Mouse (Mus musculus): ENCODE data around the gene Hmcn2. TPM values are rescaled to one million over a fixed set of nuclear protein-coding genes. Genes with fewer than 3 reads are reported as not detected.

Hmcn2 gene
- polyA plus RNA-seq, 1 experiment from 2014 or later, result 0.10 TPM

DNA sequence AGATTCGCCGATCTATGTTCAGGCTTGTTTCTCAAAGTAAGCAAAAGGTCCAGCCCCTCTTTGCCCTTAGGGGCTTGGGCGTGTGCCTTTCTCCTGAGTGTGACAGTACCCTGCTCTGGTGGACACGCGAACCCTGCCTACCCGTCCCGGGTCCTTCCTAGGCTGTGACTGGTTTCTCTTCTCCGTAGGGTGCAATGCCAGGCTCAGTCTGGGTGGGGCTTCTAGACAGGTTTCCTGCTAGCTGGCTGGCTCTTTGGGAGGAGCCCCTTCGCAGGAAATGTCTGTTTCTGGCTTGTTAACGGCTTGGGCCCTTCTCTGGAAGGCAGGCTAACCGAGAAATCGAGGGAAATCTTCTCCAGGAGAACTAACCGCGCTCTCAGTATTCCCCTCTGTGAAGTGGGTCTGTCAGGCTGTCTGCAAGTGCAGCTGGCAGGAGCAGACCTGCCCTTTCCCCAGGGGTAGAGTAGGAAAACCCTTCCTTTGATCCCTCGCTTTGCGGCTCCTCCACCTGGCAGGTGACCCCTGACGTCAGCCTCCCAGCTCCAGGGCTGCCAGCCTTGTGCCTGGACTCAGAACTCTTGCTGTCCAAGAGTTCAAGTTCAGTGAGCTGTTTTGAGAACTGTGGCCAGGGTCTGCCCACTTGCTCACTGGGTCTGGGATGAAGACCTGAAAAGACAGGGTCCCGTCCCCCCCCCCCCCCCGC lies 156.6 kb downstream of the Hmcn2 start:
- H3K27ac ChIP-seq (ENCODE audit: low read depth, low read length), result no peak overlapping the region
- H3K4me1 ChIP-seq (ENCODE audit: control insufficient read depth, insufficient read depth, low read length), result peaks cover 11% of the 10 kb centered on the region
- DNase-seq (ENCODE audit: low spot score, missing footprints) (no peak), ATAC-seq (ENCODE audit: low FRiP score) (no peak)
- H3K36me3 ChIP-seq (ENCODE audit: control insufficient read depth, insufficient read depth, low read length), result no peaks in the 10 kb centered on the region
- 13% methylated on average over 18 of the region's 19 CpGs for WGBS
- H3K9me3 ChIP-seq (ENCODE audit: control insufficient read depth, low read length), result no peaks in the 10 kb centered on the region; the same call in 1 of the 2 replicates
- peaks cover 36% of the 10 kb centered on the region for H3K27me3 ChIP-seq (ENCODE audit: control insufficient read depth, insufficient read depth, low read length)
- H3K4me3 ChIP-seq (ENCODE audit: low read depth, low read length), result peak overlapping the region; percentile 39
- H3K9ac ChIP-seq (ENCODE audit: low read length), result no peak overlapping the region
- H3K4me2 ChIP-seq, result peak overlapping the region; percentile 76

DNA sequence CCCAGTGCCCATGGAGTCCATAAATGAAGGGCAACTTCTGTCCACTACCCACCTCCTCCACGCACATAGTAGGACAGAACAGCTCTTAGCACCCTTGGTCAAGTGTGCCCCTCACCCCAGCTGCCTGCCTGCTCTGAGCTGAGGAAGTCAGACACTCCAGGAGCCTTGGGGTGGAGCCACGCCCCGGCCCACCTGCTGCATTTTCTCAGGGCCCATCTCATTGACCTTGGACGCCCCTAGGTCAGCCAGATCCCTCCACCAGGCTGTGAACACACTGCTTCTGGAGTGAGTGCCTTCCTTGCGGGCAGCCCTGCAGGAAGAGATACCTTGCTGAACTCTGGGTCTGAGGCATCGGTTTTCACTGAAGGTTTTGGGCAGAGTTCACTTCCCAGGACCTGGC lies 157.4 kb downstream of the Hmcn2 start:
- WGBS, result 42% methylated on average over 6 of the region's 6 CpGs
- no peaks in the 10 kb centered on the region; the same call in 1 of the 2 replicates for H3K9me3 ChIP-seq (ENCODE audit: control insufficient read depth, low read length)
- no peak overlapping the region for H3K27ac ChIP-seq (ENCODE audit: low read depth, low read length)
- H3K36me3 ChIP-seq (ENCODE audit: control insufficient read depth, insufficient read depth, low read length), result no peaks in the 10 kb centered on the region
- DNase-seq (ENCODE audit: low spot score, missing footprints) (no peak), ATAC-seq (ENCODE audit: low FRiP score) (no peak)
- no peak overlapping the region for H3K4me2 ChIP-seq
- peaks cover 36% of the 10 kb centered on the region for H3K27me3 ChIP-seq (ENCODE audit: control insufficient read depth, insufficient read depth, low read length)
- H3K9ac ChIP-seq (ENCODE audit: low read length), result no peak overlapping the region
- H3K4me1 ChIP-seq (ENCODE audit: control insufficient read depth, insufficient read depth, low read length), result peaks cover 14% of the 10 kb centered on the region
- H3K4me3 ChIP-seq (ENCODE audit: low read depth, low read length), result no peak overlapping the region

DNA sequence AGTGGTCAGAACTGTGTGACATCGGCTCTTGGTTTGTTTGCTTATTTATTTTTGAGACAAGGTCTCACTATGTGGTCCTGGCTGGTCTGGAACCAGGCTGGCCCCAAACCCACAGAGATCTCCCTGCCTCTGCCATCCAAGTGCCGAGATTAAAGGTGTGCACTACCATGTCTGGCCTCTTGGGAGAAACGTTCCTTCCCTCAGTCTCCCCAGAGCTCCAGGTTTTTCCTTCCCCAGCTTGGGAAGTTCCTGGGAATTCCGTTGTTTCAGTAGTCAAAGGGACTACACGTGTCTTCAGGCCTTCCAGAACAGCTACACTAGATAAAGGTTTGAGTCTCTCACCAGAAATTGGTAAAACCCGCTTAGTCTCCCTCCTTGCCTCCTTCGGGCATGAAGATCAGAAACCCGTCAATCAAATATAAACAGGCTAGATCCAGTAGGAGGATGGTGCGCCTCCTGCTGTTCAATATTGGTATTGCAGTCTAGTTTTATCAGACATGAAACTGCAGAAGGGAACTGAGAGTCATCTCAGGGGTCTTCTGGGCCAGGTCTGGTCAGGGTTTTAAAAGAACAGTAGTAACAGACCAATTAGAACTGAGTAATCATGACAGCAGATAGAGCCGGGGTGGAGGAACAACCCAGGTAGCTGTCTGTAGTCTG lies 158.3 kb downstream of the Hmcn2 start:
- H3K9me3 ChIP-seq (ENCODE audit: control insufficient read depth, low read length), result no peaks in the 10 kb centered on the region; the same call in 1 of the 2 replicates
- 50% methylated on average over 10 of the region's 10 CpGs for WGBS
- H3K36me3 ChIP-seq (ENCODE audit: control insufficient read depth, insufficient read depth, low read length), result no peaks in the 10 kb centered on the region
- H3K4me2 ChIP-seq, result no peak overlapping the region
- no peak for ATAC-seq (ENCODE audit: low FRiP score)
- H3K4me3 ChIP-seq (ENCODE audit: low read depth, low read length), result no peak overlapping the region
- H3K4me1 ChIP-seq (ENCODE audit: control insufficient read depth, insufficient read depth, low read length), result peaks cover 14% of the 10 kb centered on the region
- H3K9ac ChIP-seq (ENCODE audit: low read length), result no peak overlapping the region
- DNase-seq (ENCODE audit: low spot score, missing footprints), result peak; percentile 92
- H3K27ac ChIP-seq (ENCODE audit: low read depth, low read length), result no peak overlapping the region
- peaks cover 36% of the 10 kb centered on the region for H3K27me3 ChIP-seq (ENCODE audit: control insufficient read depth, insufficient read depth, low read length)

DNA sequence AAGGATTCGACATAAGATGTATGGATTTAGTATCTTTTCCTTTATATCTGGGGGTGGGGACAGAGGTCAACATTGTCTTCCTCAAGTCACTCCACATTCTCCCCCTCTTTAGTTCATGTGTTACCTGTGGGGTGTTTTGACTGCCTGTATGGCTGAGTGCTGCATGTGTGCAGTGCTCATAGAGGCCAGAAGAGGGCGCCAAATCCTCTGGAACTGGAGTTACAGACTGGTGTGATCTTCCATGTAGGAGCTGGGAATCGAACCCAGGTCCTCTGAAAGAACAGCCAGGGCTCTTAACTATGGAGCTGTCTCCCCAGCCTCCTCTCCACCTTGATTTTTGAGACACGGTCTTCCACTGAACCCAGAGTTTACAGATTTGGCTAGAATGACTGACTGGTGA lies 159.7 kb downstream of the Hmcn2 start:
- Histone ChIP-seq H3K36me3 (ENCODE audit: control insufficient read depth, insufficient read depth, low read length) (no peaks in the 10 kb centered on the region), H3K4me1 (ENCODE audit: control insufficient read depth, insufficient read depth, low read length) (peaks cover 14% of the 10 kb centered on the region), H3K4me3 (ENCODE audit: low read depth, low read length) (no peak overlapping the region), H3K27me3 (ENCODE audit: control insufficient read depth, insufficient read depth, low read length) (peaks cover 32% of the 10 kb centered on the region), H3K4me2 (no peak overlapping the region), H3K9ac (ENCODE audit: low read length) (no peak overlapping the region), H3K27ac (ENCODE audit: low read depth, low read length) (no peak overlapping the region), H3K9me3 (ENCODE audit: control insufficient read depth, low read length) (no peaks in the 10 kb centered on the region; the same call in 1 of the 2 replicates)
- no peak for DNase-seq (ENCODE audit: low spot score, missing footprints)
- WGBS, result 73% methylated on average over 4 of the region's 4 CpGs
- ATAC-seq (ENCODE audit: low FRiP score), result no peak

DNA sequence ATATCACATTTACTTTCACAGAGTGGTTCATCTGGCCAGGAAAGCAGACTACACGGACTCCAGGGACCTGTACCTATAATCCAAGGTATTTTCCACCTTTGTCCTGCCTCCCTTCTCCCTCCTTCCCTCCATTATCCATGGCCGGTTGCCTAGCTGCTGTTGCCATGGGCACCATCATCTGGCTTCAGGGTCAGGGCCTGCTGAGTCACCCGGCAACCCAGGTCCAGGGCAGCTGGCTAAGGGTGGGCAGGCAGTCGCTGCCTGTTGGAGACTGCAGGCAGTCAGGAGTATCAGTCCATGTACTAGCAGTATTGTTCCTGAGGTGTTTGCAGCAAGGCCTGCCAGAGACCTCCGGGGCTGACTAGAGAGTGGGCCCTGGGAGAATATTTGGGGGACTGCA lies 160.5 kb downstream of the Hmcn2 start:
- peaks cover 25% of the 10 kb centered on the region for H3K27me3 ChIP-seq (ENCODE audit: control insufficient read depth, insufficient read depth, low read length)
- H3K4me2 ChIP-seq, result no peak overlapping the region
- DNase-seq (ENCODE audit: low spot score, missing footprints) (no peak), ATAC-seq (ENCODE audit: low FRiP score) (peak; percentile 55; the same call in 1 of the 2 replicates)
- peaks cover 13% of the 10 kb centered on the region for H3K4me1 ChIP-seq (ENCODE audit: control insufficient read depth, insufficient read depth, low read length)
- no peaks in the 10 kb centered on the region; the same call in 1 of the 2 replicates for H3K9me3 ChIP-seq (ENCODE audit: control insufficient read depth, low read length)
- WGBS, result 41% methylated on average over 5 of the region's 5 CpGs
- no peak overlapping the region for H3K4me3 ChIP-seq (ENCODE audit: low read depth, low read length)
- H3K36me3 ChIP-seq (ENCODE audit: control insufficient read depth, insufficient read depth, low read length), result no peaks in the 10 kb centered on the region
- no peak overlapping the region for H3K9ac ChIP-seq (ENCODE audit: low read length)
- H3K27ac ChIP-seq (ENCODE audit: low read depth, low read length), result no peak overlapping the region

DNA sequence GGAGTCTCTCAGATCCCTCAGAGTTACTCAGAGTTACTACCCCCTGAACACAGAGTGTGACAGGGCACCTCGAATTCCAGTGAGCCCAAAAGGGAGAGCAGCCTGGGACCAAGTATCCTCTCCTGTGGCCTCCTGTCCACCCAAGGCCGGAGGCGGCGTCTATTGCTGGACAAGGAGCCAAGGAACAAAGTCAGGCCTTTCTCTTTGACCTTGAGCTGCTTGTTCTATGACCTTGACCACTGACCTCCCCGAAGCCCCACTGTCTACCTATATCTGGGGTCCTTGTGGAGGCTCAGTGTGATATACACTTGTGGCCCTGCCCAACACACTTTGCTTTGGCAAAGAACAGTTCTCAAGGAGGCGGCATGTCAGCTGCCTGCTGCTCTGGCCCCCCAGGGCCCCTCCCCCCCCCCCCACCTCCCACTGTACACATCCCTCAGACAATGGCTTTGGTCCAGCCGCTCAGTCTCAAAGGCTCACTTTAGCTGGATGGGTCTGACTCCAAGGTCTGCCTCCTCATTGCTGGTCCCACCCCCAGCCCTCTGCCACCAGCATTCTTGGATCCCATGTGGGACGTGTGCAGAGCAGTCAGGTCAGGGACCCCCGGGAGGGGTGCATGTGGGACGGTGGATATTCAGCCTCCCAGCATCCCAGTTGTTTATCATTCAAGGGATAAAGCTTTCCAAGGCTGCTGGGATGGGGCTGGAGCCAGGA lies 162.0 kb downstream of the Hmcn2 start:
- no peak for DNase-seq (ENCODE audit: low spot score, missing footprints)
- H3K36me3 ChIP-seq (ENCODE audit: control insufficient read depth, insufficient read depth, low read length), result no peaks in the 10 kb centered on the region
- H3K9ac ChIP-seq (ENCODE audit: low read length), result no peak overlapping the region; the same call in 1 of the 2 replicates
- no peak overlapping the region for H3K4me3 ChIP-seq (ENCODE audit: low read depth, low read length)
- ATAC-seq (ENCODE audit: low FRiP score), result no peak
- peaks cover 7% of the 10 kb centered on the region for H3K4me1 ChIP-seq (ENCODE audit: control insufficient read depth, insufficient read depth, low read length)
- H3K9me3 ChIP-seq (ENCODE audit: control insufficient read depth, low read length), result no peaks in the 10 kb centered on the region; the same call in 1 of the 2 replicates
- H3K27me3 ChIP-seq (ENCODE audit: control insufficient read depth, insufficient read depth, low read length), result peaks cover 9% of the 10 kb centered on the region; the same call in 1 of the 2 replicates
- H3K4me2 ChIP-seq, result no peak overlapping the region
- H3K27ac ChIP-seq (ENCODE audit: low read depth, low read length), result no peak overlapping the region
- 71% methylated on average over 10 of the region's 10 CpGs for WGBS

DNA sequence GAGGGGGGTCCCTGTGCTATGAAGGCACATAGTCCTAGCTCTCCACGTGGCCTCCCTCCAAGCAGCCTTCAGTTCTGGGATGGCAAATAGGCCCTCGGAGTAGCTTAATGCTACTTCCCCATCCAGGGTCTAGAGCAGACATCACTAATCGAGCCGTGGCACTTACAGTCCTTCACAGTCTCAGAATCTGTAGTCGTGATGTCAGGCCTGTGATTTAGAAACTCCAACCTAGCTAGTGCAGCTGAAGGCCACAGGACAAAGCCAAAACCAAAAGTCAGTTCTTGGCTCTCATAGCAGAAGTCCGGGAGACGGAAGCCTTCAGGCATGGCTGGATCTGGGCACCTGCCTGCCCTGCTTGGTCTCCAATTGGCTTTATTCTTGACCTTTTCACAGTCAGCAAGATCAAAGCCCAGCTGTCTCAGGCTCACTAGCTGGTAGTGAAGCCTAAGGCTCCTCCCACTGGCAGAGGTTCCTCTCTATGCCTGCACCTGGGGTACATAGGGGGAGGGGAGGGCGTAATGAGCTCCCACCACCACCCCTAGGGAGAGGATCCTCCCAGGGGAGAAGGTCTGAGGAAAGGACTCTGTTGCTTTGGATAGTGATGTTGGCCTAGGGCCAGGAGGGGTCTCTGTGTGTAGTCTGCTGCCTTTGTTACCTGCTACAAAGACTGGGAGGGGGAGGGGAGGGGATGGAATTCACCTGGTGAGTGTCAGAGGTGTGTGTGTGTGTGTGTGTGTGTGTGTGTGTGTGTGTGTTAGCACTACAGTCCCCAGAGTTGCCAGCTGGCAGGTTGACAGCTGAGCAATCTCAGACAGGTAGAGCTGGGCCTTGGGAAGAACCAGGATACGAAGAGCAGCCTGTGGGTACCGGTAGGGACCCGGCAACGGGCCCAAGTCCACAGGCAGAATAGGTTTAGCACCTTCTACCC lies 163.3 kb downstream of the Hmcn2 start:
- no peak overlapping the region for H3K4me2 ChIP-seq
- no peaks in the 10 kb centered on the region for H3K36me3 ChIP-seq (ENCODE audit: control insufficient read depth, insufficient read depth, low read length)
- no peaks in the 10 kb centered on the region; the same call in 1 of the 2 replicates for H3K9me3 ChIP-seq (ENCODE audit: control insufficient read depth, low read length)
- no peak overlapping the region for H3K27ac ChIP-seq (ENCODE audit: low read depth, low read length)
- ATAC-seq (ENCODE audit: low FRiP score) (no peak), DNase-seq (ENCODE audit: low spot score, missing footprints) (no peak)
- no peak overlapping the region for H3K4me3 ChIP-seq (ENCODE audit: low read depth, low read length)
- peaks cover 4% of the 10 kb centered on the region for H3K27me3 ChIP-seq (ENCODE audit: control insufficient read depth, insufficient read depth, low read length)
- no peak overlapping the region for H3K9ac ChIP-seq (ENCODE audit: low read length)
- H3K4me1 ChIP-seq (ENCODE audit: control insufficient read depth, insufficient read depth, low read length), result peaks cover 7% of the 10 kb centered on the region
- WGBS, result 80% methylated on average over 12 of the region's 12 CpGs

DNA sequence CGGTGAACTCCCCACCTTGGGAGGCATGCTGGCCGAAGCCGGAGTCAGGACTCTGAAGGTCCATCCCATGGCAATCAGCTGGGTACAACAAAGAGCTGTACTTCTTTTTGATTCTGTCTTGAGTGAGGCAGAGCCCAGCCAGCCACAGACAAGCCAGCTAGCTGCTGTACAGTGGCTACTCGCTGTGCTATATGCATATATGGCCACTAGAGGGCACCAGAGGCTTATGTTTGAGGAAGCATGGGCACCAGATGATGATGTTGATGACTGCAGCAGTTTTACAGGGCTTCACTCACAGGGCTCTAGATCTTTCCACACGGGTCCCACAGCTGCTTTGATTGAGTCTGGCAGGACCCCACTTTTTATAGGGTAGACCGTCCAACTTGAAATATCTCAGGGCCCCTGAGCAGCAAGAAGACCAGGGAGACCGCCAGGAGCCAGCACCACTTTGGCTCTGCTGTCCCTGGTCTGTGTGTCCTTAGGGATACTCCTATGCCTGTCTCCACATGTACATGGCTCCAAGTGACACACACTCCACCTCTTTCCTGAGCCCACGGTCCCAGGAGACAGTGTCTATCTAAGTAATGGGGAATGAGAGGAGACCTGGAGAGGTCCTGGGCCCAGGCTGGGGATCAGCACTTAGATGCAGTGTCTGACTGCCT lies 168.8 kb downstream of the Hmcn2 start:
- H3K9ac ChIP-seq (ENCODE audit: low read length), result no peak overlapping the region
- H3K27me3 ChIP-seq (ENCODE audit: control insufficient read depth, insufficient read depth, low read length), result peaks cover 52% of the 10 kb centered on the region
- H3K9me3 ChIP-seq (ENCODE audit: control insufficient read depth, low read length), result no peaks in the 10 kb centered on the region
- whole genome bisulfite sequencing, result 32% methylated on average over 8 of the region's 8 CpGs
- DNase-seq (ENCODE audit: low spot score, missing footprints), result peak; percentile 97
- no peaks in the 10 kb centered on the region for H3K36me3 ChIP-seq (ENCODE audit: control insufficient read depth, insufficient read depth, low read length)
- H3K4me3 ChIP-seq (ENCODE audit: low read depth, low read length), result no peak overlapping the region
- no peak overlapping the region for H3K27ac ChIP-seq (ENCODE audit: low read depth, low read length)
- peak; percentile 69 for ATAC-seq (ENCODE audit: low FRiP score)
- H3K4me1 ChIP-seq (ENCODE audit: control insufficient read depth, insufficient read depth, low read length), result no peaks in the 10 kb centered on the region
- H3K4me2 ChIP-seq, result no peak overlapping the region
